Mouse (Mus musculus) forebrain, embryonic 10.5 days (tissue): Measurements from ENCODE around the gene Actr1b. TPM values are rescaled to one million over a fixed set of nuclear protein-coding genes. Genes with fewer than 3 reads are reported as not detected.

Experiments
- DNase-seq: peaks from one replicate; pipeline ENCODE4 v3.0.0-alpha.2; 2017; ENCODE audit warnings: low spot score; ENCODE audit errors: extremely low spot score
- H3K27ac ChIP-seq: fragments of 300-500 bp; sonication (generic); 2 replicates; pipeline ENCODE4 v1.5.1; 2016; ENCODE audit warnings: mild to moderate bottlenecking
- H3K27me3 ChIP-seq: fragments of 300-500 bp; sonication (generic); 2 replicates; pipeline ENCODE4 v1.6.1; 2016; ENCODE audit warnings: mild to moderate bottlenecking; ENCODE audit not compliant: poor library complexity, severe bottlenecking
- H3K36me3 ChIP-seq: fragments of 300-500 bp; sonication (generic); replicated peaks from 2 replicates; pipeline ENCODE4 v1.6.1; 2016; ENCODE audit warnings: mild to moderate bottlenecking, moderate library complexity
- H3K4me1 ChIP-seq: fragments of 300-500 bp; sonication (generic); 2 replicates; pipeline ENCODE4 v1.6.1; 2016
- H3K4me3 ChIP-seq: fragments of 300-500 bp; sonication (generic); 2 replicates; pipeline ENCODE4 v1.5.1; 2016; ENCODE audit warnings: mild to moderate bottlenecking, moderate library complexity
- H3K9me3 ChIP-seq: fragments of 300-500 bp; sonication (generic); 2 replicates; pipeline ENCODE4 v1.6.1; 2016; ENCODE audit warnings: mild to moderate bottlenecking, moderate library complexity
- WGBS: fragments of 180-500 bp; shearing (Covaris S2); methylation state at CpG from one replicate; pipeline ENCODE4 v1.1.7; 2016; 5-methylcytosine and 5-hydroxymethylcytosine counted together
- polyA plus RNA-seq: library from polyadenylated mRNA; unstranded; fragments of >200 nt; fragmentation: Nextera tagmentation; extraction: Ambion mirVana; gene quantifications from 2 replicates; pipeline ENCODE4 v1.2.1, GENCODE M21; 2016

Actr1b gene
- polyA plus RNA-seq, result 136 and 141 TPM in 2 replicates

- 78% methylated on average over 5 of the region's 5 CpGs for WGBS
- no peak within 1 kb of the TSS for H3K27ac ChIP-seq
- H3K36me3 ChIP-seq, result no peaks in the 10 kb centered on the region
Measured at GRCm38 (mm10) chr1:36714311-36714710, at the start of gene Actr1b. TSS of gene Actr1b (minus strand) at chr1:36714422.

GRCm38 (mm10) chr1:36761568-36761967 is 47.3 kb upstream of the Actr1b start, which contains the start of gene Zap70:
TSS of gene Zap70 (plus strand) at chr1:36761798.
- no peaks in the 10 kb centered on the region for H3K36me3 ChIP-seq
- no peak within 1 kb of the TSS for H3K4me3 ChIP-seq
- H3K27me3 ChIP-seq, result no peaks in the 10 kb centered on the region
- H3K9me3 ChIP-seq, result no peaks in the 10 kb centered on the region
- no peaks in the 10 kb centered on the region for H3K4me1 ChIP-seq
- H3K27ac ChIP-seq, result 0 out of 2 replicates have a peak within 1 kb of the TSS, but pooled peaks have one; percentile 5
- WGBS, result 92% methylated on average over 11 of the region's 11 CpGs
- no peak for DNase-seq

More at GRCm38 (mm10) chr1:36714311-36714710, at the start of gene Actr1b:
- Histone ChIP-seq H3K4me1 (peaks cover 7% of the 10 kb centered on the region), H3K4me3 (no peak within 1 kb of the TSS), H3K9me3 (peaks cover 4% of the 10 kb centered on the region; the same call in 1 of the 2 replicates), H3K27me3 (no peaks in the 10 kb centered on the region)
- no peak for DNase-seq

- DNase-seq, result no peak
- H3K9me3 ChIP-seq, result no peaks in the 10 kb centered on the region
- no peak overlapping the region for H3K4me3 ChIP-seq
- H3K27ac ChIP-seq, result 0 out of 2 replicates have a peak overlapping the region, but pooled peaks have one; percentile 5
- WGBS, result 87% methylated on average over 8 of the region's 8 CpGs
- H3K27me3 ChIP-seq, result no peaks in the 10 kb centered on the region
- no peaks in the 10 kb centered on the region for H3K36me3 ChIP-seq
- no peaks in the 10 kb centered on the region for H3K4me1 ChIP-seq
Measured at GRCm38 (mm10) chr1:36761061-36761460, 46.8 kb upstream of the Actr1b start.

GRCm38 (mm10) chr1:36760401-36760800 is 46.2 kb upstream of the Actr1b start:
- no peak for DNase-seq
- Histone ChIP-seq H3K4me3 (no peak overlapping the region), H3K27ac (no peak overlapping the region), H3K4me1 (no peaks in the 10 kb centered on the region), H3K27me3 (no peaks in the 10 kb centered on the region), H3K36me3 (no peaks in the 10 kb centered on the region), H3K9me3 (no peaks in the 10 kb centered on the region)
- 86% methylated on average over 9 of the region's 9 CpGs for WGBS

GRCm38 (mm10) chr1:36759076-36759475 is 44.9 kb upstream of the Actr1b start:
- no peaks in the 10 kb centered on the region for H3K4me1 ChIP-seq
- no peaks in the 10 kb centered on the region for H3K9me3 ChIP-seq
- no peak overlapping the region for H3K4me3 ChIP-seq
- no peak overlapping the region for H3K27ac ChIP-seq
- no peaks in the 10 kb centered on the region for H3K27me3 ChIP-seq
- H3K36me3 ChIP-seq, result no peaks in the 10 kb centered on the region
- DNase-seq, result no peak
- WGBS, result 89% methylated on average over 18 of the region's 18 CpGs

- Histone ChIP-seq H3K27ac (no peak overlapping the region), H3K4me1 (no peaks in the 10 kb centered on the region), H3K27me3 (no peaks in the 10 kb centered on the region), H3K9me3 (no peaks in the 10 kb centered on the region), H3K36me3 (no peaks in the 10 kb centered on the region), H3K4me3 (no peak overlapping the region)
- 88% methylated on average over 9 of the region's 9 CpGs for WGBS
- no peak for DNase-seq
Measured at GRCm38 (mm10) chr1:36758553-36758952, 44.3 kb upstream of the Actr1b start.

GRCm38 (mm10) chr1:36753932-36754675 is 39.9 kb upstream of the Actr1b start:
- DNase-seq, result no peak
- 82% methylated on average over 6 of the region's 6 CpGs for WGBS

GRCm38 (mm10) chr1:36746452-36746851 is 32.2 kb upstream of the Actr1b start:
- H3K27me3 ChIP-seq, result peaks cover 5% of the 10 kb centered on the region
- H3K4me3 ChIP-seq, result no peak overlapping the region
- DNase-seq, result peak; percentile 36
- WGBS, result 41% methylated on average over 15 of the region's 15 CpGs
- H3K9me3 ChIP-seq, result no peaks in the 10 kb centered on the region
- no peaks in the 10 kb centered on the region for H3K36me3 ChIP-seq
- no peak overlapping the region for H3K27ac ChIP-seq
- H3K4me1 ChIP-seq, result peaks cover 28% of the 10 kb centered on the region

More at GRCm38 (mm10) chr1:36753932-36754675, 39.9 kb upstream of the Actr1b start:
- Histone ChIP-seq H3K9me3 (no peaks in the 10 kb centered on the region), H3K36me3 (no peaks in the 10 kb centered on the region), H3K27me3 (no peaks in the 10 kb centered on the region), H3K27ac (no peak overlapping the region), H3K4me1 (no peaks in the 10 kb centered on the region), H3K4me3 (no peak overlapping the region)

GRCm38 (mm10) chr1:36745661-36746060 is 31.4 kb upstream of the Actr1b start:
- Histone ChIP-seq H3K4me1 (peaks cover 28% of the 10 kb centered on the region), H3K36me3 (no peaks in the 10 kb centered on the region), H3K4me3 (no peak overlapping the region), H3K27ac (no peak overlapping the region), H3K9me3 (no peaks in the 10 kb centered on the region), H3K27me3 (peaks cover 10% of the 10 kb centered on the region)
- no peak for DNase-seq
- whole genome bisulfite sequencing, result 36% methylated on average over 4 of the region's 4 CpGs

GRCm38 (mm10) chr1:36744268-36744944 is 30.2 kb upstream of the Actr1b start:
- H3K27me3 ChIP-seq, result peaks cover 10% of the 10 kb centered on the region
- peak; percentile 70 for DNase-seq
- H3K9me3 ChIP-seq, result no peaks in the 10 kb centered on the region
- peak overlapping the region; percentile 39 for H3K4me3 ChIP-seq
- 40% methylated on average over 17 of the region's 17 CpGs for WGBS
- H3K36me3 ChIP-seq, result no peaks in the 10 kb centered on the region
- H3K4me1 ChIP-seq, result peaks cover 28% of the 10 kb centered on the region
- no peak overlapping the region for H3K27ac ChIP-seq

- H3K27me3 ChIP-seq, result peaks cover 10% of the 10 kb centered on the region
- no peak overlapping the region for H3K27ac ChIP-seq
- no peak overlapping the region for H3K4me3 ChIP-seq
- no peaks in the 10 kb centered on the region for H3K9me3 ChIP-seq
- 82% methylated on average over 9 of the region's 9 CpGs for WGBS
- H3K4me1 ChIP-seq, result peaks cover 28% of the 10 kb centered on the region
- no peak for DNase-seq
- H3K36me3 ChIP-seq, result no peaks in the 10 kb centered on the region
Measured at GRCm38 (mm10) chr1:36743046-36743445, 28.8 kb upstream of the Actr1b start.

- WGBS, result 76% methylated on average over 5 of the region's 5 CpGs
- Histone ChIP-seq H3K4me1 (peaks cover 2% of the 10 kb centered on the region), H3K4me3 (no peak overlapping the region), H3K36me3 (no peaks in the 10 kb centered on the region), H3K27me3 (peaks cover 8% of the 10 kb centered on the region), H3K27ac (no peak overlapping the region), H3K9me3 (no peaks in the 10 kb centered on the region)
- no peak for DNase-seq
Measured at GRCm38 (mm10) chr1:36739231-36739630, 25.0 kb upstream of the Actr1b start.

GRCm38 (mm10) chr1:36737300-36737699 is 23.1 kb upstream of the Actr1b start:
- Histone ChIP-seq H3K27ac (no peak overlapping the region), H3K9me3 (no peaks in the 10 kb centered on the region), H3K27me3 (peaks cover 5% of the 10 kb centered on the region; the same call in 1 of the 2 replicates), H3K4me3 (no peak overlapping the region), H3K4me1 (no peaks in the 10 kb centered on the region), H3K36me3 (no peaks in the 10 kb centered on the region)
- 11% methylated on average over 4 of the region's 4 CpGs for WGBS
- peak; percentile 77 for DNase-seq
